Mouse (Mus musculus): ENCODE results near the gene Catsper2.

DNA sequence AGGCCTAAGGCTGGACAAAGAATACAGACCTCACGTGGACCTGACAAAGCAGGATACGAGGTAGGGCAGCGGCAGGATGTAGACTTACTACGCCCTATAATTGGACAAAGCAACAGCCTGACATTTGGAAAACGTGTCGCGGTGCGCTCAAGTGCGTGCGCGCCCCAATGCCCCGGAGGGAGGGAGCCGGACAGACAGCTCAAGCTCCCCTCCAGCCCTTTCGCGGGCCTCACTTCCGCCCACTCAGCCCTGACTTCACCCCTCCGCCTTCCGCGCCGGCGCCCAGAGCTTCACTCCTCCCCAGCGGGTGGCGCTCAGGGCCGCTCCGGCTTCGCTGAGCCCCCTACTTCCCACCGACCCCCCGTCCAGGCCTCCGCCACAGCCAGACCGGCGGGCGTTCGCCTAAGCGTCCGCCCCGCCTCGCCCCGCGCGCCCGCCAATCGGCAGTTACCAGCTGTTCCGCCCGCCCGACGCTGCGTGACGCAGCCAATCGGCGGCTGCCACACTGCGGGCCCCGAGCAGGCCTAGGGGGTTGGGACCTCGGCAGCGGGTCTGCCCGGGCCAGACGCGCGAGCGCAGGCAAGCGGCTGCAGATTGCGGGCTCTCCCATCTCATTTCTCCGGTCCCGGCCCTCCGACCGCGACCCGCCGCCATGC lies at the start of gene Catsper2, which contains the start of gene Pdia3:
- TF ChIP-seq CTCF (IDR thresholded peaks at IDR 0.05; ENCODE audit: borderline replicate concordance, insufficient read depth, low read length) (no peak), POLR2A (IDR thresholded peaks at IDR 0.05; ENCODE audit: low read depth, low read length) (peak; percentile 90)
